Mouse (Mus musculus): ENCODE data around the gene Olfr802. TPM values are rescaled to one million over a fixed set of nuclear protein-coding genes. Genes with fewer than 3 reads are reported as not detected.

The Olfr802 gene
- polyA plus RNA-seq (2015; fragmentation: Nextera tagmentation; extraction: Ambion mirVana): not detected in 2 replicates

DNA sequence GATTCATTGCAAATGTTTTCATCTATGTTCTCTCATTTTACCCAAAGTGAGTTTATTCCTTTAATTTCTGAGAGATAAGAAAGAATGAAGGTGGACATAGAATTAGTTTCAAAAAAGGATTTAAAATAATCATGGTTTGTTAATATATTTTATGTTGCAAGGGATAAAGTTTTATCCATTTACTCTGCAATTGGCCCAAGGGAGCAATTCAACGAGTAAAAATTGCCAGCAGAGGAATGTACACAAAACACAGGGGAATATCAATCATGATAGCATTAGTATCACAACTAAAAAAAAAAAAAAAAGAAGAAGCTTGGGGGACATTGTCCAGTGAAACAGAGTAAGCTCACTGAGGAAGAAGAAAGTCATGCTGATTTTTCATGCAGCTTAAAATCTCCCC, at the start of gene Olfr802:
TSS of gene Olfr802 (minus strand) at position 101 of the 400 bp plus-strand sequence.
- no peaks in the 10 kb centered on the region for H3K9me3 ChIP-seq (replicated peaks)
- 35% methylated on average over 1 of the region's 1 CpGs for WGBS (ENCODE audit: insufficient replicate concordance)
- no peaks in the 10 kb centered on the region for H3K4me1 ChIP-seq (replicated peaks)
- no peaks in the 10 kb centered on the region for H3K36me3 ChIP-seq (replicated peaks)
- H3K4me3 ChIP-seq (replicated peaks): no peak within 1 kb of the TSS
- no peak within 1 kb of the TSS for H3K4me2 ChIP-seq
- no peak within 1 kb of the TSS for H3K9ac ChIP-seq
- no peak for ATAC-seq (ENCODE audit: insufficient read depth)
- H3K27ac ChIP-seq (replicated peaks): no peak within 1 kb of the TSS
- H3K27me3 ChIP-seq: no peaks in the 10 kb centered on the region

DNA sequence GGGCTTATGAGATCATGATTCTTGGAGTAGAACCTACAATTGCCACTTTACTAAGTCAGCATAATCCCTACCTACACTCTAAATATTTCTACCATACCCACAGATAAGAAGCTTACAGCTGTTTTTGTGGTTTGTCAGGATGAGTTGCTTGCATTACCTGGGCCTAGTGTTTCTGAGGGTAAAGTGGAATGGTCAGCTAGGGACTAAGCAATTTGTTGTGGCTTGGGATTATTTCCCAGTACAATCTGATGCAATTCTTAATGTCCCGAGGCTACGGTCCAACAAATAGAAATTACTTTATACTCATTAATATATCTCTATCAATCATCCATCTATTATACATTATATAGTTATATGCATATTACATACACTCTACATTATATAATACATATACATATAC, 41.3 kb upstream of the Olfr802 start, which contains the start of gene Olfr805:
TSS of gene Olfr805 (minus strand) at position 101 of the 400 bp plus-strand sequence.
- no peaks in the 10 kb centered on the region for H3K4me1 ChIP-seq (replicated peaks)
- H3K4me2 ChIP-seq: no peak within 1 kb of the TSS
- 80% methylated on average over 2 of the region's 2 CpGs for WGBS (ENCODE audit: insufficient replicate concordance)
- no peak within 1 kb of the TSS for H3K4me3 ChIP-seq (replicated peaks)
- no peaks in the 10 kb centered on the region for H3K9me3 ChIP-seq (replicated peaks)
- ATAC-seq (ENCODE audit: insufficient read depth): no peak
- no peaks in the 10 kb centered on the region for H3K36me3 ChIP-seq (replicated peaks)
- no peaks in the 10 kb centered on the region for H3K27me3 ChIP-seq
- no peak within 1 kb of the TSS for H3K9ac ChIP-seq
- no peak within 1 kb of the TSS for H3K27ac ChIP-seq (replicated peaks)

DNA sequence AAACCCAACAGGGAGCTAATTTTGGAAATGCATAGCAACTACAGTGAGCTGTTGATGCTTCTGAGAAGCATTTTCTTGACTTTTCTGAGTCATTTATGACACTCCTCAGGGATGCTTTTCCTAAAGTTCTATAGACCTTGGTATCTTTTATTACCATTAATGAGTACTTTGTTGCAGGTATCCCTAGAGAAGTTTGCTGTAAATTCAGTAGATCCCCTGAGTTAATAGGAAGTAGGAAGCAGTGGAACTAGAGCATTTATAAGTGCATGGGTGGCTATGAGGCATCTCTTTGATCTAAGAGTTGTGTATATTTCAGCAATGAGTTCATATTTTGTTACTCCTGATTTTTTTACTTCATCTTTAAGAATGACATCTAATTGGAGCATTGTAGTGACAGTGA, 14.9 kb upstream of the Olfr802 start, which contains the start of gene Olfr804:
TSS of gene Olfr804 (plus strand) at position 301 of the 400 bp plus-strand sequence.
- Histone ChIP-seq H3K27ac (replicated peaks) (no peak within 1 kb of the TSS), H3K27me3 (no peaks in the 10 kb centered on the region), H3K9ac (no peak within 1 kb of the TSS), H3K9me3 (replicated peaks) (no peaks in the 10 kb centered on the region), H3K36me3 (replicated peaks) (no peaks in the 10 kb centered on the region), H3K4me2 (no peak within 1 kb of the TSS), H3K4me1 (replicated peaks) (no peaks in the 10 kb centered on the region), H3K4me3 (replicated peaks) (no peak within 1 kb of the TSS)
- no peak for ATAC-seq (ENCODE audit: insufficient read depth)

DNA sequence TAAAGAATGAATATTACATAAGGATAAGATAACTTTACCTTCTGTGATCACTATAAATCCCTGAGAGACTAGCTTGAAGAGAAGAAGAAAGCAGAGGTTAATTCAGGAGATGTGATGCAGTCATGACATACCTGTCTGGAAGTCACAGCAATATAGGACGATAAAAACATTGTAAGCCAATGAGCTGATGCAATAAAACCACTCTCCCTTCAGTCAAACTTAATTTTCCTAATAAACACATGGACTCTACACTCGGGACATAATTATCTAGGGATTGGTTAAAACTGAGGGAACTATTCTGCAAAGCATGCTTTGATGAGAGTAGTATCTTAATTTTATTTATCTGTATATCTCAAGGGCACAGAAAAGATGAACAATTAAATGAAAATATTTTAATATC, 6.2 kb upstream of the Olfr802 start, which contains the start of gene Olfr803:
TSS of gene Olfr803 (minus strand) at position 101 of the 400 bp plus-strand sequence.
- no peak within 1 kb of the TSS for H3K4me2 ChIP-seq
- ATAC-seq (ENCODE audit: insufficient read depth): no peak
- H3K27me3 ChIP-seq: no peaks in the 10 kb centered on the region
- H3K4me3 ChIP-seq (replicated peaks): no peak within 1 kb of the TSS
- no peak within 1 kb of the TSS for H3K9ac ChIP-seq
- H3K27ac ChIP-seq (replicated peaks): no peak within 1 kb of the TSS
- no peaks in the 10 kb centered on the region for H3K36me3 ChIP-seq (replicated peaks)
- WGBS (ENCODE audit: insufficient replicate concordance): 51% methylated on average over 2 of the region's 2 CpGs
- H3K4me1 ChIP-seq (replicated peaks): no peaks in the 10 kb centered on the region
- H3K9me3 ChIP-seq (replicated peaks): no peaks in the 10 kb centered on the region

DNA sequence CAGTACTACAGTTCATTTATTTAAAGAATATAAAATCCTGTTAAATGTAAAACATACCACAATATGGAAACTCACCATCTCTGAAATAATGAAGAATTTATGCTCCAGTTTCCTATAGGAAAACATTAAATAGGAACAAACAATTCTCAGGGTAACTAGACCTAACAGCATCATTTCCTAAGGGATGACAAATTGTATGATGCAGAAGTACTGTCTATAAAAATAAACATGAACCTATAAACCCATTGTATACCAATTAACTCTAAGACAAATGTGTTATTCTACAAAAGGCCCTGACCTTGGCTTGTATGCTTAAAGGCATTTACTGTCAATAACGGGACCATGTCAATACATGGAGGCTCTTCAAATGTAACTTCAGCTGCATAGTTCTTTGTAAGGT, 14.2 kb downstream of the Olfr802 start, which contains the start of gene Olfr801:
TSS of gene Olfr801 (minus strand) at position 101 of the 400 bp plus-strand sequence.
- no peak for ATAC-seq (ENCODE audit: insufficient read depth)
- H3K27me3 ChIP-seq: no peaks in the 10 kb centered on the region
- no peak within 1 kb of the TSS for H3K4me3 ChIP-seq (replicated peaks)
- H3K9me3 ChIP-seq (replicated peaks): no peaks in the 10 kb centered on the region
- no peak within 1 kb of the TSS for H3K9ac ChIP-seq
- no peak within 1 kb of the TSS for H3K4me2 ChIP-seq
- no peaks in the 10 kb centered on the region for H3K4me1 ChIP-seq (replicated peaks)
- no peaks in the 10 kb centered on the region for H3K36me3 ChIP-seq (replicated peaks)
- H3K27ac ChIP-seq (replicated peaks): no peak within 1 kb of the TSS
- 49% methylated on average over 1 of the region's 1 CpGs for WGBS (ENCODE audit: insufficient replicate concordance)

DNA sequence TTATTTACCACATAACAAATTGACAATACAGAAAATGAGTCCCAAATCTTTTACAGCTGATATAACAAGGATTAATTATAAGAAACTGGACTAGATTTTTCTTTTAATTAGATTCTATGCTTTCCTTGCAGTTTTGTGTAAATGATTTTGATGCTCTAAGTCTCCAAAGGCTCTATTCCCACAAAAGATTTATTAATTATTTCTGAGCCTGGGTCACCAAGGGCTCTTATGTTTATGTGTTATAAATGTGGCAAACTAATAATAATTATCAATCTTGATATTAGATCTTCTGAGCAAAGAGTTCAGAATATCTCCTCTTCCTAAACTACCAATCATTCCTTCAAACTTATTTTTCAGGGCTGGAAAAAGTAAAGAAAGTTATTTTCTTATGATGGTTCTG, 30.6 kb downstream of the Olfr802 start, which contains the start of gene Olfr800:
TSS of gene Olfr800 (plus strand) at position 301 of the 400 bp plus-strand sequence.
- Histone ChIP-seq H3K9me3 (replicated peaks) (no peaks in the 10 kb centered on the region), H3K27ac (replicated peaks) (no peak within 1 kb of the TSS), H3K4me2 (no peak within 1 kb of the TSS), H3K9ac (no peak within 1 kb of the TSS), H3K27me3 (no peaks in the 10 kb centered on the region), H3K36me3 (replicated peaks) (no peaks in the 10 kb centered on the region), H3K4me3 (replicated peaks) (no peak within 1 kb of the TSS), H3K4me1 (replicated peaks) (no peaks in the 10 kb centered on the region)
- ATAC-seq (ENCODE audit: insufficient read depth): no peak

DNA sequence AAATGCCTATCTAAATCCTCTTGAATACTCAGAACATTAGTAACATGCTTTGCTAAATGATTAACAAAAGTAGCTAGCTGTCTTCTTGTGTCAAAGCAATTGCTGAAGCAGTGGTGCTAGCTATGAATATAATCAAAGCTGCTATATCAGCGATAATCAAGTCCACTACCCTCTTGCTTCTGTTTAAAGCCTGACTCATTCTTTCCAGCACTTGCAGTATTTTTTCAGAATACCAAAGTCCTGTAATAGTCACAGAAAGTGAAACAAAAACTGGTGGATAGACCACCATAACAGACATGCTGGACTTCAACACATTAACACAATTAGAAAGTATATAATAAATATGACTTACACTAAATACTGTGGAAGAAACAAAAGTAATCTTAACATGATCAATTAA, 36.2 kb downstream of the Olfr802 start:
- H3K4me3 ChIP-seq (replicated peaks): no peak overlapping the region
- no peaks in the 10 kb centered on the region for H3K36me3 ChIP-seq (replicated peaks)
- no peaks in the 10 kb centered on the region for H3K9me3 ChIP-seq (replicated peaks)
- H3K4me2 ChIP-seq: no peak overlapping the region
- H3K27me3 ChIP-seq: no peaks in the 10 kb centered on the region
- H3K9ac ChIP-seq: no peak overlapping the region
- no peaks in the 10 kb centered on the region for H3K4me1 ChIP-seq (replicated peaks)
- ATAC-seq (ENCODE audit: insufficient read depth): no peak
- no peak overlapping the region for H3K27ac ChIP-seq (replicated peaks)
- 59% methylated on average over 1 of the region's 1 CpGs for WGBS (ENCODE audit: insufficient replicate concordance)

DNA sequence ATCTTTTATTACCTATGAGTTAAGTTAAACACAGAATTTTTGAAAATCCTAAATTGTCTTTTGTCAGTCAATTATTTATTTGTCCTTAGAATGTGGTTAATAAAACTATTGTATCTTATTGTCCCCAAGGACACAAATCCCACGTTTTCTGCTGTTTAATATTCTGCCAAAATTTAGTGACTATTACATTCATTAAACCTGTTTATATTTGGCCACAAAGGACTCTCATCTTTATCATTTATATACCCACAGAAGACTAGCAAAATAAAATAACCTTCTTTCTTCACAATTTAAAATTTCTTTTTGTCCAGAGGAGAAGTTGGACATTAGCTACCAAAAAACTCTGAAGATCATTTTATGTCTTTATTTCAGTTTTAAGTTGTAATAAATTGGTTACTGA, 50.8 kb downstream of the Olfr802 start, which contains the start of gene Olfr799:
TSS of gene Olfr799 (plus strand) at position 301 of the 400 bp plus-strand sequence.
- ATAC-seq (ENCODE audit: insufficient read depth): no peak
- Histone ChIP-seq H3K27me3 (no peaks in the 10 kb centered on the region), H3K4me3 (replicated peaks) (no peak within 1 kb of the TSS), H3K36me3 (replicated peaks) (no peaks in the 10 kb centered on the region), H3K9me3 (replicated peaks) (no peaks in the 10 kb centered on the region), H3K27ac (replicated peaks) (no peak within 1 kb of the TSS), H3K4me1 (replicated peaks) (no peaks in the 10 kb centered on the region), H3K4me2 (no peak within 1 kb of the TSS), H3K9ac (no peak within 1 kb of the TSS)
- 11% methylated on average over 1 of the region's 1 CpGs for WGBS (ENCODE audit: insufficient replicate concordance)

DNA sequence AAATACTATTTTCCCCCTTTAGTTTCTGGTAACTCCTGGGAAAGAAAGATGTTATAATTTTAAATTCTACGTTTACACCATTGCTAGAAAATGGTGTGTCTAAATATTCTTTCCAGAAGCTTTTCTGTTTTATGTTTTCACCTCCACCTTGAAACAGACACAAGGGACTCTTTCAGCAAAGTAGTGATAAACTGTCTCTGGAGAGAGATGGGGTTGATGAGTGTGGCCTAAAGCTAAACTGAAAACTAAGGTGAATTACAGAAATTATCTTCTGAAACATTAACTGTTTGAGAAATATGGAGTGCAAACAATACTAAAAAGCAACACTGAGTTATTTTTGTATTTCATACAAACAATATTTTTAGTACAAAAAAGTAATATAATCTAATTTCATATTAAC, 60.1 kb downstream of the Olfr802 start, which contains the start of gene Olfr798:
TSS of gene Olfr798 (minus strand) at position 101 of the 400 bp plus-strand sequence.
- Histone ChIP-seq H3K4me2 (no peak within 1 kb of the TSS), H3K9me3 (replicated peaks) (no peaks in the 10 kb centered on the region), H3K9ac (no peak within 1 kb of the TSS), H3K27ac (replicated peaks) (no peak within 1 kb of the TSS), H3K36me3 (replicated peaks) (no peaks in the 10 kb centered on the region), H3K4me1 (replicated peaks) (no peaks in the 10 kb centered on the region), H3K4me3 (replicated peaks) (no peak within 1 kb of the TSS), H3K27me3 (no peaks in the 10 kb centered on the region)
- WGBS (ENCODE audit: insufficient replicate concordance): 54% methylated on average over 1 of the region's 1 CpGs
- no peak for ATAC-seq (ENCODE audit: insufficient read depth)

Small RNAs within 50 kb of the gene (microRNA-seq; reads per million reads assigned to microRNA genes)
- gene Gm24485: not detected

Other genes with a start within 250 kb of the Olfr802 start
- not detected in 2 replicates for gene Olfr787, start 226.3 kb downstream of the Olfr802 start, polyA plus RNA-seq (2015; fragmentation: Nextera tagmentation; extraction: Ambion mirVana)
- gene Olfr788, start 217.2 kb downstream of the Olfr802 start, polyA plus RNA-seq (2015; fragmentation: Nextera tagmentation; extraction: Ambion mirVana): not detected in 2 replicates
- not detected in 2 replicates for gene Olfr789, start 203.4 kb downstream of the Olfr802 start, polyA plus RNA-seq (2015; fragmentation: Nextera tagmentation; extraction: Ambion mirVana)
- not detected in 2 replicates for gene Olfr790, start 189.7 kb downstream of the Olfr802 start, polyA plus RNA-seq (2015; fragmentation: Nextera tagmentation; extraction: Ambion mirVana)
- gene Olfr791, start 166.4 kb downstream of the Olfr802 start, polyA plus RNA-seq (2015; fragmentation: Nextera tagmentation; extraction: Ambion mirVana): not detected in 2 replicates
- not detected in 2 replicates for gene Olfr792, start 149.0 kb downstream of the Olfr802 start, polyA plus RNA-seq (2015; fragmentation: Nextera tagmentation; extraction: Ambion mirVana)
- gene Olfr794, start 120.5 kb downstream of the Olfr802 start, polyA plus RNA-seq (2015; fragmentation: Nextera tagmentation; extraction: Ambion mirVana): not detected in 2 replicates
- gene Olfr796, start 75.6 kb downstream of the Olfr802 start, polyA plus RNA-seq (2015; fragmentation: Nextera tagmentation; extraction: Ambion mirVana): not detected in 2 replicates
- gene Olfr798, start 60.2 kb downstream of the Olfr802 start, polyA plus RNA-seq (2015; fragmentation: Nextera tagmentation; extraction: Ambion mirVana): not detected in 2 replicates
- gene Olfr799, start 50.7 kb downstream of the Olfr802 start, polyA plus RNA-seq (2015; fragmentation: Nextera tagmentation; extraction: Ambion mirVana): not detected in 2 replicates
- gene Olfr800, start 30.5 kb downstream of the Olfr802 start, polyA plus RNA-seq (2015; fragmentation: Nextera tagmentation; extraction: Ambion mirVana): not detected in 2 replicates
- not detected in 2 replicates for gene Olfr801, start 14.3 kb downstream of the Olfr802 start, polyA plus RNA-seq (2015; fragmentation: Nextera tagmentation; extraction: Ambion mirVana)
- not detected in 2 replicates for gene Olfr803, start 6.1 kb upstream of the Olfr802 start, polyA plus RNA-seq (2015; fragmentation: Nextera tagmentation; extraction: Ambion mirVana)
- gene Olfr804, start 15.0 kb upstream of the Olfr802 start, polyA plus RNA-seq (2015; fragmentation: Nextera tagmentation; extraction: Ambion mirVana): not detected in 2 replicates
- gene Olfr805, start 41.2 kb upstream of the Olfr802 start, polyA plus RNA-seq (2015; fragmentation: Nextera tagmentation; extraction: Ambion mirVana): not detected in 2 replicates
- not detected in 2 replicates for gene Olfr806, start 53.8 kb upstream of the Olfr802 start, polyA plus RNA-seq (2015; fragmentation: Nextera tagmentation; extraction: Ambion mirVana)
- gene Olfr807, start 69.6 kb upstream of the Olfr802 start, polyA plus RNA-seq (2015; fragmentation: Nextera tagmentation; extraction: Ambion mirVana): not detected in 2 replicates
- not detected in 2 replicates for gene Olfr808, start 77.3 kb upstream of the Olfr802 start, polyA plus RNA-seq (2015; fragmentation: Nextera tagmentation; extraction: Ambion mirVana)
- not detected in 2 replicates for gene Olfr809, start 86.5 kb upstream of the Olfr802 start, polyA plus RNA-seq (2015; fragmentation: Nextera tagmentation; extraction: Ambion mirVana)
- gene Olfr810, start 106.7 kb upstream of the Olfr802 start, polyA plus RNA-seq (2015; fragmentation: Nextera tagmentation; extraction: Ambion mirVana): not detected in 2 replicates
- not detected in 2 replicates for gene Olfr811, start 116.2 kb upstream of the Olfr802 start, polyA plus RNA-seq (2015; fragmentation: Nextera tagmentation; extraction: Ambion mirVana)
- not detected in 2 replicates for gene Olfr812, start 157.9 kb upstream of the Olfr802 start, polyA plus RNA-seq (2015; fragmentation: Nextera tagmentation; extraction: Ambion mirVana)
- not detected in 2 replicates for gene Olfr813, start 167.2 kb upstream of the Olfr802 start, polyA plus RNA-seq (2015; fragmentation: Nextera tagmentation; extraction: Ambion mirVana)
- gene Olfr814, start 191.7 kb upstream of the Olfr802 start, polyA plus RNA-seq (2015; fragmentation: Nextera tagmentation; extraction: Ambion mirVana): not detected in 2 replicates
- not detected in 2 replicates for gene Olfr815, start 217.7 kb upstream of the Olfr802 start, polyA plus RNA-seq (2015; fragmentation: Nextera tagmentation; extraction: Ambion mirVana)
- not detected in 2 replicates for gene Olfr816, start 227.4 kb upstream of the Olfr802 start, polyA plus RNA-seq (2015; fragmentation: Nextera tagmentation; extraction: Ambion mirVana)

Measured in liver, embryonic 15.5 days (tissue).